Mouse (Mus musculus) adrenal gland, adult 8-10 months (tissue): ENCODE results near the gene Tsc22d2. TPM values are rescaled to one million over a fixed set of nuclear protein-coding genes. Genes with fewer than 3 reads are reported as not detected.
"Not testable (repeated sequence)": the region's sequence is repeated elsewhere in the genome, so short reads cannot be mapped to it uniquely, and the experiment has no call there.

Experiments
- DNase-seq: peaks from one replicate; pipeline ENCODE4 v3.0.0; 2022
- total RNA-seq, 4 experiments: library from RNA; stranded (reverse); gene quantifications; 2 replicates each; pipeline ENCODE4 v1.2.4; 2022

Tsc22d2 gene
- total RNA-seq, 4 experiments from 2014 or later = 33.4 to 46.7 (median 39.3) TPM

- DNase-seq = no peak
Measured at GRCm38 (mm10) chr3:58434414-58434813, 19.9 kb downstream of the Tsc22d2 start.

GRCm38 (mm10) chr3:58448230-58448629 lies 33.7 kb downstream of the Tsc22d2 start:
- no peak for DNase-seq

- DNase-seq = no peak
Measured at GRCm38 (mm10) chr3:58449487-58449886, 35.0 kb downstream of the Tsc22d2 start.

GRCm38 (mm10) chr3:58454414-58455205 lies 40.1 kb downstream of the Tsc22d2 start:
- DNase-seq = no peak

GRCm38 (mm10) chr3:58455255-58455654 lies 40.7 kb downstream of the Tsc22d2 start:
- DNase-seq = no peak

GRCm38 (mm10) chr3:58469655-58470437 lies 55.3 kb downstream of the Tsc22d2 start:
- DNase-seq = peak; percentile 29

GRCm38 (mm10) chr3:58475298-58475697 lies 60.8 kb downstream of the Tsc22d2 start:
- DNase-seq = not testable (repeated sequence)

GRCm38 (mm10) chr3:58478755-58479455 lies 64.4 kb downstream of the Tsc22d2 start:
- no peak for DNase-seq

- DNase-seq = no peak
Measured at GRCm38 (mm10) chr3:58485883-58486282, 71.4 kb downstream of the Tsc22d2 start.

GRCm38 (mm10) chr3:58487121-58487520 lies 72.6 kb downstream of the Tsc22d2 start:
- DNase-seq = no peak

- no peak for DNase-seq
Measured at GRCm38 (mm10) chr3:58487999-58488775, 73.7 kb downstream of the Tsc22d2 start.

GRCm38 (mm10) chr3:58490787-58491186 lies 76.3 kb downstream of the Tsc22d2 start:
- DNase-seq = no peak

- no peak for DNase-seq
Measured at GRCm38 (mm10) chr3:58493621-58494020, 79.1 kb downstream of the Tsc22d2 start.

GRCm38 (mm10) chr3:58501961-58502360 lies 87.4 kb downstream of the Tsc22d2 start:
- DNase-seq = no peak

GRCm38 (mm10) chr3:58503720-58504333 lies 89.3 kb downstream of the Tsc22d2 start:
- no peak for DNase-seq

- no peak for DNase-seq
Measured at GRCm38 (mm10) chr3:58504676-58505075, 90.2 kb downstream of the Tsc22d2 start.

GRCm38 (mm10) chr3:58508020-58508750 lies 93.7 kb downstream of the Tsc22d2 start:
- DNase-seq = no peak

GRCm38 (mm10) chr3:58511581-58511980 lies 97.1 kb downstream of the Tsc22d2 start:
- DNase-seq = no peak

- no peak for DNase-seq
Measured at GRCm38 (mm10) chr3:58512740-58513139, 98.2 kb downstream of the Tsc22d2 start.

- no peak for DNase-seq
Measured at GRCm38 (mm10) chr3:58513483-58513882, 99.0 kb downstream of the Tsc22d2 start.
